Mouse (Mus musculus) kidney, adult 2 months (tissue): ENCODE results near the gene Lbx1. TPM values are rescaled to one million over a fixed set of nuclear protein-coding genes. Genes with fewer than 3 reads are reported as not detected.
A peak's percentile ranks its signal among the peaks of the same experiment; 100 is the strongest.

Experiments used
- DNase-seq: peaks from one replicate; pipeline ENCODE4 v3.0.0; 2021
- H3K27ac ChIP-seq: fragments of 200-500 bp; 2 replicates; pipeline ENCODE4 v1.5.1; 2012; ENCODE audit warnings: low read depth, low read length, control low read depth, inconsistent platforms; ENCODE audit not compliant: insufficient read depth
- H3K27me3 ChIP-seq: fragments of 200-500 bp; replicated peaks from 2 replicates; pipeline ENCODE4 v1.6.1; 2012; ENCODE audit warnings: mild to moderate bottlenecking, moderate library complexity, low read length, inconsistent platforms; ENCODE audit not compliant: control insufficient read depth, insufficient read depth
- H3K36me3 ChIP-seq: fragments of 200-500 bp; 2 replicates; pipeline ENCODE4 v1.6.1; 2012; ENCODE audit warnings: mild to moderate bottlenecking, moderate library complexity, low read length, inconsistent platforms; ENCODE audit not compliant: control insufficient read depth, insufficient read depth
- H3K4me1 ChIP-seq: fragments of 200-500 bp; 2 replicates; pipeline ENCODE4 v1.6.1; 2011; ENCODE audit warnings: low read length; ENCODE audit not compliant: control insufficient read depth, insufficient read depth
- H3K4me3 ChIP-seq: fragments of 200-500 bp; 2 replicates; pipeline ENCODE4 v1.5.1; 2011; ENCODE audit warnings: mild to moderate bottlenecking, low read depth, low read length, control low read depth; ENCODE audit not compliant: insufficient read depth
- CTCF ChIP-seq: fragments of 200-500 bp; conservative IDR thresholded peaks from 2 replicates; pipeline ENCODE4 v1.5.1; 2011; ENCODE audit warnings: low read depth, mild to moderate bottlenecking, control low read depth, low read length, moderate library complexity, mixed read lengths; ENCODE audit not compliant: insufficient read depth, insufficient read length
- POLR2A ChIP-seq: fragments of 200-500 bp; IDR thresholded peaks from one replicate; pipeline ENCODE4 v1.6.1; 2011; ENCODE audit warnings: low read depth, low read length, control low read depth
- WGBS: fragments of 180-500 bp; shearing (Covaris S2); methylation state at CpG from one replicate; pipeline ENCODE4 v1.1.7; 2018; 5-methylcytosine and 5-hydroxymethylcytosine counted together
- polyA plus RNA-seq: library from polyadenylated mRNA; depleted of rRNA; stranded (reverse); fragments of >200 nt; gene quantifications from 2 replicates; pipeline ENCODE4 v1.2.3, GENCODE M21; 2012

Gene Lbx1
- polyA plus RNA-seq, 1 experiment: 0.06 TPM

DNA sequence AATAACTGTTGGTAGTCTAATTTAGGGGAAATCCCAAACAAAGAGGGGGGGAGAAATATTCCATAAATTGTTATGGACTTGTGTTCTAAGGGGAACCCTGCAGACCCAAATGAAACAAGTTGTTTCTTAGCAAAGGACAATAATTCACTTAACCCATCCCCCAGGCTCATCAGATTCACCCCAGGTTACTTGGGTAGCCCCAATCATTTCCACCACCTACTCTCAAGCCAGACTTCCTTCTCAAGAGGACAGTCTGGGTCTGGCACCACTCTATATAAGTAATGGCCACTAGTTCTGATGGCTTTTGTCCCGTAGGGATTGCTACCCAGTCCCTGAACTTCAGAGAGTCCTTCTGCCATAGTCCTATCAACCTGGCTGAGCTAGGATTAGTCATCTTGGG lies 3.6 kb upstream of the Lbx1 start:
- 25% methylated on average over 1 of the region's 1 CpGs for WGBS
- no peak for DNase-seq
- H3K36me3 ChIP-seq: no peaks in the 10 kb centered on the region
- H3K27me3 ChIP-seq: peaks cover 28% of the 10 kb centered on the region
- no peak overlapping the region for H3K4me3 ChIP-seq
- TF ChIP-seq CTCF (no peak), POLR2A (no peak)
- H3K4me1 ChIP-seq: 0 out of 2 replicates have a peak, but pooled peaks cover 3% of the 10 kb centered on the region
- H3K27ac ChIP-seq: no peak overlapping the region

DNA sequence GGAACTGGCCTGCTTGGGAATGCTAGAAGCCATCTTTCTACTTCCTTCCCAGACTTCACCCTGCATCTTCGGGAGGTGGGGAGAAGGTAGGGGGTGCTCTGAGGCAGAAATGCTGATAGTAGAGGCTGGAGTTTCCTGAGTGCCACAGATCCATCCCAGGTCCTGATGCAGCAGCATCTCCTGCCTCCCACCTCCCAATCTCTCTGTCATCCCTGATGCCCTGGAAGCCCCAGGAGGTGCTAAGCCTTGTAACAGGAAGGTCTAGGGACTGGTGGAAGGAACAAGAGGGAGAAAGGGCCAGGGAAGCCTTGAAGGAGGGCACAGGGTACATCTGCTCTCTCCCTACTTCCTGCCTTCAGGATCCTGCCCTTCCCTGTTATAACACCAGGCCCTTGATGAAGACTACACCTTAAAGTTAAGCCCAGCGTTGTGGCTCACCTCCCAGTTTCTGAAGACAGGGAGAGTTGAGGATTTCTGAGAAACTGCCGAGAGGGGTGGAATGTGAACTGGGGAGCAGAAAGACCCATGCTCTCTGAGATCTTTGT lies 2.1 kb upstream of the Lbx1 start:
- Histone ChIP-seq H3K36me3 (no peaks in the 10 kb centered on the region), H3K4me1 (0 out of 2 replicates have a peak, but pooled peaks cover 3% of the 10 kb centered on the region), H3K27ac (no peak overlapping the region), H3K4me3 (no peak overlapping the region), H3K27me3 (peaks cover 37% of the 10 kb centered on the region)
- TF ChIP-seq CTCF (no peak), POLR2A (no peak)
- WGBS: 24% methylated on average over 3 of the region's 3 CpGs
- no peak for DNase-seq

DNA sequence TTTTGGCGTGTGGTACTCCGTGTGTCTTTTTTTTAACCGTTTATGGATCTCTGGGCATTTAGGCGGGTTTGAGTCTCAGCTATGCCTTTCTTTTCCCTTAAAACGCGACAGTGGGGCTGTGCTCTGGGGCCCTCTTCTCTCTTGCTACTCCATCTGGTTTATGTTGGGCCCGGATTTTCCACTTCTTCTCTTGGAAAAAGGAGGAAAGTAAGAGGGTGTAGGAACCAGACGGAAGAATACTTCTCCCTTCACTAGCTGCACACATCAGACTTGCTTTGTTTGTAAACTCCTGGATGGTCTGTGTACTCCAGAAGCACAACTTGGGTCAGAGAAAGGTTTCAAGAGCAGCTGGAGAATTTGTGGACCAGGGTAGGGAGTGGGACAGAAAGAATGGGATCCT lies 1.5 kb upstream of the Lbx1 start:
- Histone ChIP-seq H3K27ac (no peak overlapping the region), H3K27me3 (peaks cover 41% of the 10 kb centered on the region), H3K4me3 (no peak overlapping the region), H3K36me3 (no peaks in the 10 kb centered on the region), H3K4me1 (0 out of 2 replicates have a peak, but pooled peaks cover 3% of the 10 kb centered on the region)
- 14% methylated on average over 8 of the region's 8 CpGs for WGBS
- no peak for DNase-seq
- TF ChIP-seq POLR2A (no peak), CTCF (no peak)

DNA sequence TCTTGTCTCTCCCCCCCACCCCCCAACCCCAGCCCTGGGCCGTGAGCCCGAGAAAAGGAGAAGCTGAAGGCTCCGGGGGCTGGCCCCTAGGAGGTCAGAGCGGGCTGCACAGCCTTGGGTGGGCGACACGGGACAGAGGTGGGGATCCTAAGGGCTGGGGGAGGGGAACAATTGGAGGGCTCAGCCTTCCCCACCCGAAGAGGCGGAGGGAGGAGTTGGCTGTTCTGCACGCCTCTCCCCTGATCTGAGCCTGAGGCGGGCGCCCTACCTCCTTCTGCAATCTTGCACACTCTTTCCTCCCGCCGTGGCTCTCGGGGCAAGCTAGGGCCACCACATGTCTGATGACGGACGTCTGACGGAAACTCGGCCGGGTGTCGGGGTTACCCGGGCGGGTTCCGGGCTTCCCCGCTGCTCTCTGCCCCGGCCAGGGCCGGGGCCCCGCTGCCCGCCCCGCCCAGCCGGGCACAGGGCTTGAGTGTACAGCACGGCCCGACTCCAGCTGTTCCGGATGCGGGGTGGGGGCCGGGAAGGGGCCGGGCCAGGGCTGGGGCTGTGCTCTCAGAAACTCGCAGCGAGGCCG lies 841 bp upstream of the Lbx1 start:
- no peak overlapping the region for H3K4me3 ChIP-seq

DNA sequence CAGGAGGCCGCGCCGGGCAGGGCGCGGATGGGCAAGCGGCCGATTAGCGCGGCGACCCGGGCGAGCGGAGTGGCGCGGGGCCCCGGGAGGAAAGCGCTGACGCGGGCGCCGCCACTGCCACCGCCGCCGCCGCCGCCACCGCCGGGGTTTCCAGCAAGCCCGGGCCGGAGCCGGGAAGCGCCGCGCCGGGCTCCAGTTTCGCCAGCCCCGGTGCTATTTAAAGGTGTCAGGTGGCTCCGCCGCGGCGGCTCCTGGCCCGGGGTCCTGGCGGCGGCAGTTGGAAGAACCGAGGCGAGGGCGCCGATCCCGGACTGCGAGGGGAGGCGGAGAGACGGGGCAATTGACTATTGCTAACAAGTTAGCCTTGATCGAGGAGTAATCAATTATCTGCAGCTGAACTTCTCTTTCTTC lies 276 bp downstream of the Lbx1 start:
- under 1% methylated on average over 43 of the region's 53 CpGs for WGBS
- Histone ChIP-seq H3K27me3 (peaks cover 50% of the 10 kb centered on the region), H3K4me3 (no peak overlapping the region; the same call in 1 of the 2 replicates), H3K27ac (no peak overlapping the region), H3K36me3 (no peaks in the 10 kb centered on the region), H3K4me1 (0 out of 2 replicates have a peak, but pooled peaks cover 3% of the 10 kb centered on the region)
- TF ChIP-seq POLR2A: no peak
- peak; percentile 15 for DNase-seq

More for the DNA sequence above, 841 bp upstream of the Lbx1 start:
- Histone ChIP-seq H3K27ac (no peak overlapping the region), H3K4me1 (0 out of 2 replicates have a peak, but pooled peaks cover 3% of the 10 kb centered on the region), H3K36me3 (no peaks in the 10 kb centered on the region), H3K27me3 (peaks cover 45% of the 10 kb centered on the region)
- no peak for TF ChIP-seq POLR2A
- no peak for TF ChIP-seq CTCF
- peak; percentile 23 for DNase-seq
- WGBS: 2% methylated on average over 38 of the region's 39 CpGs

DNA sequence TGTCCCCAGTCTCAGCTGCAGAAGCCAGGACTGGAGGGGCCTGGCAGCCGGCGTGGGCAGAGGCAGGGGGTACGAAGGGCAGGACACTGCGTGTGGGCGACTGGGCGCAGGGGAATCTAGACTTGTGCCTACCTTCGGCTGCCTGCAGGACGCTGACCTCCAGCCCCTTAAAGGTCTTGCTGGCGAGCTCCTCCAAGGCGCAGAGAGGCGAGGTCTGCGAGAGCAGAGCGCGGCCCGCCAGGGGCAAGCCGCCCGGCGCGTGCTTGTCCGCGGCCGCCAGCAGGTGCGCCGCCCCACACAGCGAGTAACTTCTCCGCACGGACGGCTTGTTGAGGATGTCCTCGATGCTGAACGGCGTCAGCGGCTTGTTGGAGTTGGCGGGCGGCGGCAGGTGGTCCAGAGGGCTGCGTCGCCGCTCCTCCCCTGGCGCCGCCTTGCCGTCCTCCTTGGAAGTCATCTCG lies 811 bp downstream of the Lbx1 start:
- TF ChIP-seq CTCF (no peak), POLR2A (no peak)
- Histone ChIP-seq H3K27ac (no peak overlapping the region), H3K27me3 (peaks cover 49% of the 10 kb centered on the region), H3K4me3 (no peak overlapping the region), H3K4me1 (0 out of 2 replicates have a peak, but pooled peaks cover 3% of the 10 kb centered on the region), H3K36me3 (no peaks in the 10 kb centered on the region)
- no peak for DNase-seq
- 2% methylated on average over 42 of the region's 42 CpGs for WGBS

DNA sequence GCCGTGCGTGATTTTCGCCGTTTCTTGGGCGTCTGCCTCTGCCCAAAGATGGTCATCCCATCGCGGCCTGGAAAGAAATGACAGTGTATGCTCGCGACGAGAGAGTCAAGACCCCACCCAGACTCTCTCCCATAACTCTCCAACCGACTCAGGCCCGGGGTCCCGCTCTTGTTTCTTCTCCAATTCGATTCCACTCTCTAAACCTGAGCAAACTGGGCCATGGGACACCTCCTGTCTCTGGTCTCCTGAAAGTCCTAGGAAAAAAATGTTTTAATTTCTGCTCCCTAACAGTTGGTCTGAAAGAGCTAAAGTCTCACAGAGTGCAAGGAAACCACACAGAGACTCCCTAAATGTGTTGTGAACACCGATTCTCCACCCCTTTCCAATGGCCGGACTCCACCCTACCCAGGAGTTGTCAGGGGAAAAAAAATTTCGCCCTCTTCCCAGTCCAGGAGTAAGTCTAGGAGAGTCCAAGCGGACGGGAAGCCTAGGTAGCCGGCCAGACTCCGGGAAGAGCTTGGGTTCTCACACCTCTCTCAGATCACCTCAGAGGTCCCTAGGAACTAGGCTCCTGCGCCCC lies 1.3 kb downstream of the Lbx1 start:
- no peak overlapping the region for H3K27ac ChIP-seq
- 6% methylated on average over 22 of the region's 22 CpGs for WGBS
- H3K4me3 ChIP-seq: no peak overlapping the region
- H3K4me1 ChIP-seq: 0 out of 2 replicates have a peak, but pooled peaks cover 3% of the 10 kb centered on the region
- no peaks in the 10 kb centered on the region for H3K36me3 ChIP-seq
- no peak for TF ChIP-seq CTCF
- no peak for TF ChIP-seq POLR2A
- peak; percentile 10 for DNase-seq
- peaks cover 49% of the 10 kb centered on the region for H3K27me3 ChIP-seq
